Mouse (Mus musculus): ENCODE results near the gene Gm10337. TPM values are rescaled to one million over a fixed set of nuclear protein-coding genes. Genes with fewer than 3 reads are reported as not detected.

The Gm10337 gene
- polyA plus RNA-seq, 1 experiment from 2014 or later, result 10.3 TPM

- WGBS, result 84% methylated on average over 9 of the region's 9 CpGs
- no peak for DNase-seq (ENCODE audit: low spot score)
These were observed 42.0 kb upstream of the Gm10337 start for GRCm38 (mm10) chr15:102461430-102462075.

GRCm38 (mm10) chr15:102463666-102464065, 39.9 kb upstream of the Gm10337 start:
- no peak for ATAC-seq (ENCODE audit: insufficient read depth, low FRiP score, low TSS enrichment)
- no peak for DNase-seq (ENCODE audit: low spot score)
- no peaks in the 10 kb centered on the region for H3K4me1 ChIP-seq (ENCODE audit: control insufficient read depth, insufficient read depth, low read length)

More at GRCm38 (mm10) chr15:102461430-102462075, 42.0 kb upstream of the Gm10337 start:
- Histone ChIP-seq H3K4me2 (ENCODE audit: low read depth) (no peak overlapping the region), H3K4me1 (ENCODE audit: control insufficient read depth, insufficient read depth, low read length) (no peaks in the 10 kb centered on the region), H3K4me3 (ENCODE audit: low read depth, low read length) (no peak overlapping the region), H3K27me3 (ENCODE audit: control insufficient read depth, insufficient read depth, low read length) (no peaks in the 10 kb centered on the region), H3K36me3 (ENCODE audit: control insufficient read depth, insufficient read depth, low read length) (no peaks in the 10 kb centered on the region), H3K9me3 (ENCODE audit: control insufficient read depth, low read length) (no peaks in the 10 kb centered on the region), H3K9ac (ENCODE audit: low read length) (no peak overlapping the region), H3K27ac (ENCODE audit: low read depth, low read length) (no peak overlapping the region)
- no peak for ATAC-seq (ENCODE audit: insufficient read depth, low FRiP score, low TSS enrichment)

GRCm38 (mm10) chr15:102468675-102469370, 34.7 kb upstream of the Gm10337 start:
- no peak for ATAC-seq (ENCODE audit: insufficient read depth, low FRiP score, low TSS enrichment)
- Histone ChIP-seq H3K9ac (ENCODE audit: low read length) (no peak overlapping the region), H3K36me3 (ENCODE audit: control insufficient read depth, insufficient read depth, low read length) (no peaks in the 10 kb centered on the region), H3K4me2 (ENCODE audit: low read depth) (no peak overlapping the region), H3K27ac (ENCODE audit: low read depth, low read length) (no peak overlapping the region), H3K9me3 (ENCODE audit: control insufficient read depth, low read length) (no peaks in the 10 kb centered on the region), H3K4me1 (ENCODE audit: control insufficient read depth, insufficient read depth, low read length) (peaks cover 13% of the 10 kb centered on the region), H3K27me3 (ENCODE audit: control insufficient read depth, insufficient read depth, low read length) (no peaks in the 10 kb centered on the region), H3K4me3 (ENCODE audit: low read depth, low read length) (no peak overlapping the region)
- DNase-seq (ENCODE audit: low spot score), result no peak
- WGBS, result 95% methylated on average over 9 of the region's 9 CpGs

More at GRCm38 (mm10) chr15:102463666-102464065, 39.9 kb upstream of the Gm10337 start:
- no peak overlapping the region for H3K4me3 ChIP-seq (ENCODE audit: low read depth, low read length)
- H3K27me3 ChIP-seq (ENCODE audit: control insufficient read depth, insufficient read depth, low read length), result no peaks in the 10 kb centered on the region
- no peak overlapping the region for H3K4me2 ChIP-seq (ENCODE audit: low read depth)
- H3K9ac ChIP-seq (ENCODE audit: low read length), result no peak overlapping the region
- no peaks in the 10 kb centered on the region for H3K9me3 ChIP-seq (ENCODE audit: control insufficient read depth, low read length)
- H3K36me3 ChIP-seq (ENCODE audit: control insufficient read depth, insufficient read depth, low read length), result no peaks in the 10 kb centered on the region
- H3K27ac ChIP-seq (ENCODE audit: low read depth, low read length), result no peak overlapping the region

- H3K27me3 ChIP-seq (ENCODE audit: control insufficient read depth, insufficient read depth, low read length), result no peaks in the 10 kb centered on the region
- peak within 1 kb of the TSS; percentile 58 for H3K4me2 ChIP-seq (ENCODE audit: low read depth)
- peaks cover 13% of the 10 kb centered on the region for H3K4me1 ChIP-seq (ENCODE audit: control insufficient read depth, insufficient read depth, low read length)
- WGBS, result under 1% methylated on average over 35 of the region's 40 CpGs
- H3K27ac ChIP-seq (ENCODE audit: low read depth, low read length), result peak within 1 kb of the TSS; percentile 97
- ATAC-seq (ENCODE audit: insufficient read depth, low FRiP score, low TSS enrichment) (peak; percentile 96), DNase-seq (ENCODE audit: low spot score) (peak; percentile 98)
- no peaks in the 10 kb centered on the region for H3K9me3 ChIP-seq (ENCODE audit: control insufficient read depth, low read length)
- H3K4me3 ChIP-seq (ENCODE audit: low read depth, low read length), result peak within 1 kb of the TSS; percentile 80
- peak within 1 kb of the TSS; percentile 98 for H3K9ac ChIP-seq (ENCODE audit: low read length)
- H3K36me3 ChIP-seq (ENCODE audit: control insufficient read depth, insufficient read depth, low read length), result no peaks in the 10 kb centered on the region
These were observed 33.3 kb upstream of the Gm10337 start, which contains the start of gene Pcbp2 for GRCm38 (mm10) chr15:102470183-102470604. Pcbp2 (plus strand) TSS chr15:102470539.

GRCm38 (mm10) chr15:102470605-102471294, 32.8 kb upstream of the Gm10337 start:
- under 1% methylated on average over 40 of the region's 67 CpGs for WGBS
- Histone ChIP-seq H3K36me3 (ENCODE audit: control insufficient read depth, insufficient read depth, low read length) (peaks cover 4% of the 10 kb centered on the region; the same call in 1 of the 2 replicates), H3K27me3 (ENCODE audit: control insufficient read depth, insufficient read depth, low read length) (no peaks in the 10 kb centered on the region), H3K9ac (ENCODE audit: low read length) (peak overlapping the region; percentile 98), H3K4me1 (ENCODE audit: control insufficient read depth, insufficient read depth, low read length) (peaks cover 13% of the 10 kb centered on the region), H3K4me3 (ENCODE audit: low read depth, low read length) (peak overlapping the region; percentile 80), H3K4me2 (ENCODE audit: low read depth) (peak overlapping the region; percentile 58), H3K27ac (ENCODE audit: low read depth, low read length) (peak overlapping the region; percentile 97), H3K9me3 (ENCODE audit: control insufficient read depth, low read length) (no peaks in the 10 kb centered on the region)
- peak; percentile 71 for ATAC-seq (ENCODE audit: insufficient read depth, low FRiP score, low TSS enrichment)
- peak; percentile 89 for DNase-seq (ENCODE audit: low spot score)

GRCm38 (mm10) chr15:102471295-102471645, 32.3 kb upstream of the Gm10337 start:
- ATAC-seq (ENCODE audit: insufficient read depth, low FRiP score, low TSS enrichment) (no peak), DNase-seq (ENCODE audit: low spot score) (no peak)
- H3K36me3 ChIP-seq (ENCODE audit: control insufficient read depth, insufficient read depth, low read length), result peaks cover 6% of the 10 kb centered on the region; the same call in 1 of the 2 replicates
- H3K4me1 ChIP-seq (ENCODE audit: control insufficient read depth, insufficient read depth, low read length), result peaks cover 13% of the 10 kb centered on the region
- H3K27ac ChIP-seq (ENCODE audit: low read depth, low read length), result peak overlapping the region; percentile 97; the same call in 1 of the 2 replicates
- WGBS, result under 1% methylated on average over 10 of the region's 10 CpGs
- H3K27me3 ChIP-seq (ENCODE audit: control insufficient read depth, insufficient read depth, low read length), result no peaks in the 10 kb centered on the region
- peak overlapping the region; percentile 58 for H3K4me2 ChIP-seq (ENCODE audit: low read depth)
- H3K9ac ChIP-seq (ENCODE audit: low read length), result peak overlapping the region; percentile 98
- H3K9me3 ChIP-seq (ENCODE audit: control insufficient read depth, low read length), result no peaks in the 10 kb centered on the region
- H3K4me3 ChIP-seq (ENCODE audit: low read depth, low read length), result peak overlapping the region; percentile 80

- no peak overlapping the region for H3K27ac ChIP-seq (ENCODE audit: low read depth, low read length)
- no peaks in the 10 kb centered on the region for H3K9me3 ChIP-seq (ENCODE audit: control insufficient read depth, low read length)
- DNase-seq (ENCODE audit: low spot score) (no peak), ATAC-seq (ENCODE audit: insufficient read depth, low FRiP score, low TSS enrichment) (no peak)
- H3K4me3 ChIP-seq (ENCODE audit: low read depth, low read length), result peak overlapping the region; percentile 80
- H3K27me3 ChIP-seq (ENCODE audit: control insufficient read depth, insufficient read depth, low read length), result no peaks in the 10 kb centered on the region
- peaks cover 13% of the 10 kb centered on the region for H3K4me1 ChIP-seq (ENCODE audit: control insufficient read depth, insufficient read depth, low read length)
- H3K9ac ChIP-seq (ENCODE audit: low read length), result 0 out of 2 replicates have a peak overlapping the region, but pooled peaks have one; percentile 23
- H3K4me2 ChIP-seq (ENCODE audit: low read depth), result peak overlapping the region; percentile 58
- peaks cover 6% of the 10 kb centered on the region; the same call in 1 of the 2 replicates for H3K36me3 ChIP-seq (ENCODE audit: control insufficient read depth, insufficient read depth, low read length)
These were observed 31.8 kb upstream of the Gm10337 start for GRCm38 (mm10) chr15:102471727-102472126.

GRCm38 (mm10) chr15:102473246-102473645, 30.3 kb upstream of the Gm10337 start:
- Histone ChIP-seq H3K27ac (ENCODE audit: low read depth, low read length) (no peak overlapping the region), H3K4me3 (ENCODE audit: low read depth, low read length) (no peak overlapping the region), H3K9me3 (ENCODE audit: control insufficient read depth, low read length) (no peaks in the 10 kb centered on the region), H3K4me2 (ENCODE audit: low read depth) (no peak overlapping the region), H3K27me3 (ENCODE audit: control insufficient read depth, insufficient read depth, low read length) (no peaks in the 10 kb centered on the region), H3K36me3 (ENCODE audit: control insufficient read depth, insufficient read depth, low read length) (peaks cover 6% of the 10 kb centered on the region; the same call in 1 of the 2 replicates), H3K9ac (ENCODE audit: low read length) (no peak overlapping the region), H3K4me1 (ENCODE audit: control insufficient read depth, insufficient read depth, low read length) (peaks cover 13% of the 10 kb centered on the region)
- DNase-seq (ENCODE audit: low spot score) (no peak), ATAC-seq (ENCODE audit: insufficient read depth, low FRiP score, low TSS enrichment) (no peak)
- WGBS, result 90% methylated on average over 2 of the region's 2 CpGs
